Mouse (Mus musculus): ENCODE data around the gene Igdcc3. TPM values are rescaled to one million over a fixed set of nuclear protein-coding genes. Genes with fewer than 3 reads are reported as not detected.

Igdcc3 gene
- not detected for total RNA-seq (2023)

GRCm38 (mm10) chr9:65140936-65141305, at the start of gene Igdcc3:
Gene Igdcc3 (plus strand): TSS chr9:65141189.

GRCm38 (mm10) chr9:65100991-65101685, 39.9 kb upstream of the Igdcc3 start, which contains the start of gene Igdcc4:
Gene Igdcc4 (plus strand): TSS chr9:65101486.

GRCm38 (mm10) chr9:65195053-65195452, 54.1 kb downstream of the Igdcc3 start, which contains the start of gene Parp16:
Gene Parp16 (plus strand): TSS chr9:65195353.

Other genes with a start within 250 kb of the Igdcc3 start
- not detected for gene Slc24a1, start 189.6 kb upstream of the Igdcc3 start, total RNA-seq (2023)
- 10 to 100 TPM; 17.2 to 18.2 TPM for gene Ints14, start 180.3 kb upstream of the Igdcc3 start, total RNA-seq (2023)
- 10 to 100 TPM in 1 of 2 experiments, 1 to 10 TPM in 1; 7.1 to 10.6 TPM for gene Hacd3, start 119.5 kb upstream of the Igdcc3 start, total RNA-seq (2023)
- gene Dpp8, start 108.8 kb upstream of the Igdcc3 start, total RNA-seq (2023): 10 to 100 TPM; 73.2 to 80.7 TPM
- gene Igdcc4, start 39.7 kb upstream of the Igdcc3 start, total RNA-seq (2023): under 1 TPM; 0.44 to 0.51 TPM
- gene Parp16, start 54.2 kb downstream of the Igdcc3 start, total RNA-seq (2023): 1 to 10 TPM; 4.1 to 5.0 TPM
- gene Cilp, start 124.0 kb downstream of the Igdcc3 start, total RNA-seq (2023): not detected
- gene Clpx, start 153.1 kb downstream of the Igdcc3 start, total RNA-seq (2023): 10 to 100 TPM; 17.7 to 19.9 TPM
- gene Pdcd7, start 204.9 kb downstream of the Igdcc3 start, total RNA-seq (2023): 10 to 100 TPM; 12.4 to 17.0 TPM
- under 1 TPM in 1 of 2 experiments, not detected in 1; 0.86 TPM for gene Ubap1l, start 219.9 kb downstream of the Igdcc3 start, total RNA-seq (2023)